Mouse (Mus musculus): ENCODE results near the gene Sart3.

The Sart3 gene

DNA sequence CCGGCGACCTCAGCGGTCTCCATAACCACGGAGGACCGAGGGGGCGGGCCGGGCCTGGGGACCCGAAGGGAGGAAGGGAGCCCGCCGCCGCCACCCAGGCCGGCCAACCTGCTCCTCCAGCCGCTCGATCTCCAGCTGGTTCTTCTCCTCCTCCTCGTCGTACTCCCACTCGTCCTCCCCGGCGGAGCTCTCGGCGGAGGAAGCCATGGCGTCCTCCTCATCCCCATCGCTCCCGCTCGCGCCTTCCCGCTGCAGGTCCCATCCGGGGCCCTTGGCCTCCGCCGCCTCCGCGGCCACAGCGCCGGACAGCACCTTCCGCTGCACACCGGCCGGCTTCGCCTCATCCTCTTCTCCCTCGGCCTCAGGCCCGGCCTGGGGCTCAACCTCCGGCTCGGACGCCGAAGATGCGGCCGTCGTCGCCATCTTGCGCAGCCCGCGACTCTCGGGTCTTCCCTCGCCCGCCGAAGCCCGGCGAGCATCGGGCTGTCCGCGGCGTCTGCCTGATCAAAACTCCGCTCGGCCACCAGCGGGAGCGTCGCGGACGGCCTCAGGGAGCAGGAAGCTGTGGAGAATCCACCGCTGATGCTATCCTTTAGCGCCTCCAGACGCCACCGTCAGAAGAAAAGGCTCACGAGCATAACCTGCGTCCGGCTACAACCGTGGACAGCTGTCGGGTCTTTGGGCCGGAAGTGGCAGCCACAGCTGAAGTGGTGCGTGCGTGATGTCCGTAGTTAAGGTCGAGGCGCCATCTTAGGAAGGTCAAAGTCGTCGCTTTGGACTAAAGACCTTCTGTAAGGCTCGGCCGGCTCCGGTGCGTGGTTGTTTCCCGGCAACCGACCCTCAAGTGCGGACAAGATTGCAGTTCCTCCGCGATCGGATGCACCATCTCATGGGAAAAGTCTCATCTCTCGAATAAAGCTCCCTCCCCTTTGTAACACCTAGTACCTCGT, 822 bp downstream of the Sart3 start:
- DNase-seq (ENCODE audit: low read depth in 2 of 2, low spot score in 2 of 2), result peak; percentile 85

DNA sequence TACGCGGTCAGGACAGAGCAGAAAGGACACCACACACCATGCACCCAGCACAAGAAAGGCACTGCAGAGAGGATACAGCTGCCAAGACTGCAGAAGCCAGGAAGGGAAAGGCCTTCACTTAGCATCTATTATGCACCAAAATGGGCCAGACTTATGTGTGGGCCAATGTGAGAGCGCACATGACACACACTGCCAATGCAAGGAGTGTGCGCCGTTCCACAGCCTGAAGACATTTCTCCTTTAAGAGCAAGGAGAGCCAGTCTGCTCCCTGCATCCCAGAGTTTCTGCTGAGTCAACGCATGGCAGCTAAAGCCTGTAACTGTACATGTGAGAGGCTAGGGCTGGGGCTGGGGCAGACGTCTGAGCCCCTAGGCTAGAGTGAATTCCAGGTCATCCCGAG, 3.5 kb downstream of the Sart3 start:
- no peak for DNase-seq (ENCODE audit: low read depth in 2 of 2, low spot score in 2 of 2)

DNA sequence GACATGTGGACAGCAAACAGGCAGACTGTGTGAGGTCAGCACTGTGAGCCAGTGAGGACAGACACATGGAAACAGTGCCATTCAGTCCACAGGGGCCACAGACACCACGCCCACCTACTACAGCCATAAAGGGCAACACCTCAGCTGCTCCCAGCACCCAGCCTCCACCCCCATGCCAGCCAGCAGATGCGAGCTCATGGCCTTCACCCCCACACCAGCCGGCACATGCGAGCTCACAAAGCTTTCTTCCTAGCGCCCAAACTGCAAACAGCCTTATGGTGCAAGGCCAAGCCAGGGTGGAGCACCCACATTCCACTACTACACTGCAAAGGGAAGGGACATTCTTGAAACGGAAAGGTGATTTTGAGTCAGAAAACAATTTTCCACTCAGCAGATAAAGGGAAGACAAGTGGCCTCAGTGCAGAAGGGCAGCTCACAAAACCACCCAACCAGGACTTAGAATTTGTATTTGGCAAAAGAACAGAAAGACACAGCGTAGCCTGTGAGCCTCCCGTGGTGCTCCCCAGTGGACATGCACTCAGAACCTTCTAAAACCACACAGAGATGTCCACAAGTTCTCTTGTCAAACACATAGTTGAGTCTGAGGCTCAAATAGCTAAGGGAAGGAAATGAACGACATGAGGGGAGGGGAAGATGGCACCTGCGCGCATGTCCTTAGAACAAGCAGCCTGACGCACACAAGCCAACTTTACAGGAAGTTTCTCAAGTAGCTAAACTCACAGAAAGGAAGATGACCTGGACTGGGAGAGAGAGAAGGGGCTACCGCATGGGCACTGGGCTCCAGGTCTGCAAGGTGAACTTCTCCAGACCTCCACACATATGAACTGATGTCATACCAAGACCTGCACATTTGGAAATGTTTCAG, 6.4 kb downstream of the Sart3 start:
- DNase-seq (ENCODE audit: low read depth in 2 of 2, low spot score in 2 of 2), result no peak

DNA sequence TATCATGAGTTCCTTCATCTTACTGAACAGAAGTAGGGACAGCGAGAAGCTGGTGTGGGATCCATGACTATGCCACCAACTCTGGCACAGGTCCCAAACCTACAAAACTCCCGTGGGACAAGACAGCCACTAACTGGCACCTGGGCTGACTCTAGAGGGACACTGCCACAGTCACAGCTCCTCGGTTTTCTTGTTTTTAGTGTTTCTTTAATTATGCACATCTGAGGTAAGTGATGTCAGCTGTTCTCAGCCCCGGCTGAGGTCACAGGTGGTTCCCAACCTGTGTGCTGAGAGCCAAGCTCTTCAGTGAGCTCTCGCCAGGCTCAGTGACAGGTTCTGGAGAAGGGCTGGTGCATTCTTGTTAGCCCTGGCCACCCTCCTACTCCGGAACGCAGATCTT, 7.9 kb downstream of the Sart3 start:
- no peak for DNase-seq (ENCODE audit: low read depth in 2 of 2, low spot score in 2 of 2)

DNA sequence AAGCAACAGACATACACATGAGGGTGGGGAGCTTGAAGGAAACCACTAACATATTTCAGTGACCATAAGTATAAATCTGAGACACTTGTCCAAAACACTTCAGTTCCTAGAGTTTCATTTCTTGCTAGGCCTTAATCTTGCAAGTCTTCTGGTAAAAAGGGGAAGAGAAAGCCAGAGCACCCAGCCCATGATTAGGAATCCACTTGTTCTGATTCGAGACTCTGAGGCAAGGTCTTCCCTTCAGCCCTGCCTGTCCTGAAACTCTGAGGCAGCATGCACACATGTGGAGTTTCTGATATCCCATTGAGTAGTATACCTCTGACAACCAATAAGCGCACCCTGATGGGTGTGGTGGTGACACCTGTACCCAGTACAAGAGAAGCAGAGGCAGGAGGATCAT, 10.7 kb downstream of the Sart3 start:
- no peak for DNase-seq (ENCODE audit: low read depth in 2 of 2, low spot score in 2 of 2)

DNA sequence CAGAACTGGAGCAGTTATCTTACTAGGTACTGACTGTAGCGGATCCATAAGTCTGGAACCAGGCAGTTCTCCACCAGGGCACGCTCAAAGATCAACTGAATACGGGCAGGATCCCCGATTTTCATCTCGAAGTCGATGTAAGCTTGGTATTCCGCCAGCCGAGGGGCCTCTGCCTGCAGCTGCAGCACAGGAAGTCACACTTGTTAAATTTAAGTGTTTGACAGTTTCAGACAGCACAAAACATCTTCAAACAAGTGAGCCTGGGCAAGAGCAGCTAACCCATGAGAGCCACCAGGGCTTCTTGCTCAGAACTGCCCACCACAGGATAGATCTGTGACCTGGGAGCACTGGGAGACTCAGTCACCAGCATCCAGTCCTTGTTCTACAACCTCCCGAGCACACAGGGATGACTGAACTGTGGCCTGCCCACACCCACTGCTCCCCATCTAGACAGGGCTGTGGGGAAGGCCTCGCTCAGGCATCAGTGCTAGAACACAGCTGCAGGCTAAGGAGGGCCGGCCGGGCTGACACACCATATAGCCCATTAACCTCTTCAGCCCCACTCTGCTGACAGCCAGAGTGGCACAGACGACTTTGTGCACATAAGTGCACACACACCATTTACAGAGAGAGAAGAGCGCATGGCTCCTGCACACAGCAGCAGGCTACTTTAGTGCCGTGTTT, 16.8 kb downstream of the Sart3 start:
- no peak for DNase-seq (ENCODE audit: low read depth in 2 of 2, low spot score in 2 of 2)

DNA sequence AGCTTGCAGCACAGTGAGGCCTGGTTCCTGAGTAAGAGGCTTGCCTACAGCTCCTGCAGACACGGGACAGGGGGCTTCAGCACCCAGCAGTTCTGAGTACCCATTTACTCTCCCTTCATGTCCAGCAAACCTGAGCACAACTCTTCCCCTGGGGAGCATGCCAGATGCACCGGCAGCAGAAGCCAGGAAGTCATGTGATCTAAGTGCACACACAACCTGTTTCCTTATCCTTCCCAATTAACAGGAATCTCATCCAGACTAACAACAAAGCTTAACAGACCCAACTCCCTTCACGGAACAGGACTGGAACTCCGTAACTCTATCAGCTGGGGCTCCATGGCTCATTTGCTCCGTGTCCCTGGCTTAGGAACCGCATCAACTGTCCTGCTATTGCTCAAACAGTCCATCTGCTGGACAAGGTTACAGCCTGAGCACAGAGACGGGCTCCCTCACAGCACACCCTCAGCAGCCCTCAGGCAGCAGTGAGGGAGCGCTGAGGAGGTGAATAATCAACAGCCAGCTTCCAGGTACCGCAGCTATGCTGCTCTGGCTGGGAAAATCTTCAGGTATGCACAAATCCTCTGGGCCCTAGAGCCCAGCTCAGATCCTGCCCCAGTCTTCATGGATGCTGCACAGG, 20.7 kb downstream of the Sart3 start:
- no peak for DNase-seq (ENCODE audit: low read depth in 2 of 2, low spot score in 2 of 2)

DNA sequence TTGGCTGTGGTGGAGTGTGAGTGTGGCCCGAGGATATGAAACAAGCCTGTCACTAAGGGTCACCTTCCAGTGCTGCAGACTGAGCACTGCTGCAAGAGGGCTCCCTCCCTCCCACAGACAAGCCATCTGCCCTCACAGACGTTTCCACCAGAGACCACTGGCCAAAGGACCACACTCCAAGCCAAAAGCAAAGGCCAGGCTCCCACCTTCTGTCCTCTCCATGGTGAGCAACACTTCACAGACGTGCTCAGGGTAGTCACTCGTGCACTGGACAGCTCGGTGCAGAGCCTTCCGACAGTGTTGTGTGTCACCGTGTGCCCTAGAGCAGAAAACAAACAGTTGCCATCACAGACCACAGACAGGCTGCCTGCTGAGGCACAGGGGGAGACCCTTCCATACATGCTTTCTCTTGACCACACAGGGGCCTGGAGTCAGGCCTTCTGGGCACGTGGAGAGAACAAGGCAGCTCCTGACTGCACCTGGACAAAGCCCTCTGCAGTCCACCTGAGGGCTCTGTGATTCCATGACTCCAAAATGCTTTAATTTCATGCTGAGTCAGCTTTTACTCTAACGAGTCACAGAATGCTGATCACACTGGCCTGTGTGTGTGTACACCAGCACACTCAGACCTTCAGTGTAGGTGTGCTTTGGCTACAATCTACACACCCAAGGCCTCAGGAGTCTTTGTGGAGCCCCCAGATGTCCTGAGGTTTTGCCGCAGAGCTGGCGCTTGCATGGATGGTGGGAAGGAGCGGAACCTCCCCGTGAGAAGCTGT, 23.6 kb downstream of the Sart3 start:
- no peak for DNase-seq (ENCODE audit: low read depth in 2 of 2, low spot score in 2 of 2)

DNA sequence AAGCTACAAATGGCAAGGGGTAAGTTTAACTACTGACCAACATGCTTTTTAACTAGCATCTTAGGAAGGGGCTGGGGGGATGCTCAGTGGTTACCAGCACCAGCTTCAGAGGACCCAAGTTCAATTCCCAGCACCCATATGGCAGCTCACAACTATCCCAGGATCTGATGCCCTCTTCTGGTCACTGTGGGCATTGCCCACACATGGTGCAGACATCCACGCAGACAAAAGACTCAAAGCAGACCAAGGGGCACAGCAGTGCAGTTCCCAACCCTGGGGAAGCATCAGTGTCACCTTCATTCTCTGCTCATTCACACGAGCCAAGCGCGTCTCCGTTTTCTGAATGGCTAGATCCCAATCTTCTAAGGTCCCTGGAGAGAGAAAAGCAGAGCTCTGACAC, 24.7 kb downstream of the Sart3 start:
- DNase-seq (ENCODE audit: low read depth in 2 of 2, low spot score in 2 of 2), result no peak

DNA sequence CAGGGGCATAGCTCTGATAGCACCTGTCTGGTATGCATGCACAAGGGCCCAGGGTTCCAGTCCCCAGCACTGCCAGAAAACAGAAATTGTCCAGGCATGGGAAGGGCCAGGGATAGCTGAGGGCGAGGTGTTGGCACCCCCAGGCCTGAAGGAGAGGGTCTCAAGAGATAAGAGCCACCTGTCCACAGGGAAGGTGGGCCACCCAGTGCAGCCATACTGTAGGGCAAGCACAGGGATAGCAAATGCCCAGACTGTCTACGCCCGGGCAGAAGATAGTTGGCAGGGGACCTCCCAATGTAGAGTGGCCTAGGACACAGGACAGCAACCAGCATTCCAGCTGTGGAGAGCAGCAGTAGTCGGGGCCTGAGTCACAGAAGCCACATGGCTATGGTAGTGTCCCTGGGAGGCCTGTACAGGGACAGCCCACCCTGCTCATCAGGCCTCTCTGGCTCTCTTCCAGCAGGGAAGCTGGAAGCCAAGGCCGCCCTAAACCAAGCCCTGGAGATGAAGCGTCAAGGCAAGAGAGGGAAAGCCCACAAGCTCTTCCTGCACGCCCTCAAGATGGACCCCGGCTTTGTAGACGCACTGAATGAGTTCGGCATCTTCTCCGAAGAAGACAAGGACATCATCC, 34.6 kb downstream of the Sart3 start:
- DNase-seq (ENCODE audit: low read depth in 2 of 2, low spot score in 2 of 2), result no peak

DNA sequence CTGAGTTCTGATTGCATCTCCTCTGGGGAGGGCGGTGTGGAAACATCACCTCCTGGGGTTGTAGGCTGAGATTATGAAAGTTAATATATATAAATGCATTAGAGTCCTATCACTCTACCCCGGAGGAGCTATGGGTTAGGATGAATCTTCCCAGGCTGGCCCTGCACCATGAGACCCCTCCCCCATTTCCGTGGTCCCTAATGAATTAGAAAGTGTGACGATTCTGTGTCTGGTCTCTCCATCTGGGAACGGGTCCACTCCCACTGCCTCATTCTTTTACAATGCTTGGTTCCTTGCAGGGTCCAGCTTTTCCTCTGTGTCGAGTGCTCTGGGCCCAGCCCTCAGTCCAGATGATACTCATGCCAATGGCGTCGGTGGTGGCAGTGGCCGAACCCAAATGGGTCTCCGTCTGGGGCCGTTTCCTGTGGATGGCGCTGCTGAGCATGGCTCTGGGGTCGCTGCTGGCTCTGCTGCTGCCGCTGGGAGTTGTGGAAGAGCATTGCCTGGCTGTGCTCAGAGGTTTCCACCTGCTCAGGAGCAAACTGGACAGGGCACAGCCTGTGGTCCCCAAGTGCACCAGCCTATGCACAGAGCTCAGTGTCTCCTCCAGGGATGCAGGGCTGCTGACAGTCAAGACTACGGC, 35.7 kb downstream of the Sart3 start:
- no peak for DNase-seq (ENCODE audit: low read depth in 2 of 2, low spot score in 2 of 2)

DNA sequence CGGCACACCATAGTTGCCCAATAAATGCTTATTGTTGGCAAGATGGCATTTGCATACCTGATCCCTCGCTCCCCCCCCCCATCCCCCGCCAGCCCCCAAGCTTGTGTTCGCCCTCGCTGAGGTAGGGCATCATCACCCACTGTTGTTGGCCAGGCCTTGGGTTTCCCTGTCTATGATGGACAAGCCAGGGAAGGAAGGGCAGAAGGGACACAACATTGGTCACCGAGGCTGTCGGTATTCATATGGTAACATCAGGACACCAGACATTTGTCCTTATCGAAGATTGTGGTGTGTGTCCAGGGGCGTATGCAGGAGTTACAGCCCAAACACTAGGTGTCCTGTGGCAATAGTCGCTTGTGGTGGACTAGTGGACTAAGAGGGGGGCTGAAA, 36.2 kb downstream of the Sart3 start:
- no peak for DNase-seq (ENCODE audit: low read depth in 2 of 2, low spot score in 2 of 2)

DNA sequence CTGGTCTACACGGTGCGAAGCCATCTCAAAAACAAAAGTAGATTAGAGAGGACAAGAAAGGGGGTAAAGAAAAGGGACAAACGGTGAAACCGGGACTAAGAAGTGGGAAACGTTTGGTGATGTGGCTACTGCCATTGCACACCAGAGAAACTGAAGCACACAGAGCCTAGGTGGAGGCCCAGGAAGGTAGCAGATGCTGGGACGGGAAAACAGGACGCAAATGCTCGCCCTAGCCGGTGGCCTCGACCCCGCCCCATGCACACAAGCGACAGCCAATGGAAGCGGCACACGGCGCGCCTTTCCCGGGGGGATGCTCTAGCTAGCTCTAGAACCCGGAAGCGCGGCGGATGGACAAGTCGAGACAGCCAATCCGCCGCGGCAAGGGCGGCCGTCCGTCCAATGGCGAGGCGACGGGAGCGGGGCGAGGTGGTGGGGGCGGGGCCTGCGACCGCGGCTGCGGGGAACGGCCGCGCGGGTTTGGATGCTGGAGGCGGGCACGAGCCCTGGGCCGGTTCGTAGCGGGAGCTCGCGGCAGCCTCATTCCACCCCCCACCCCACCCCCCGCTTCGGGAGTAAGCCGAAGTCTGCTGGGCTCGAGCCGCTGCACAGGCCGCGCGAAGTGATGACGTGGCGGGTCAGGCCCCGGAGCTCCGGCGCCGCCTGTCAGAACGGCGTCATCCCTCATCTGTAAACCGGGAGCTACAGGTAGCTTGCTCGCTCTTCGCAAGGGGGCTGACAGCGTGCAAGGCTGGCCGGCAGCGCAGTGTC, 36.8 kb downstream of the Sart3 start, which contains the start of gene Ficd:
Gene Ficd, plus strand, starts transcription at position 459 of the 768 bp plus-strand sequence.
- DNase-seq (ENCODE audit: low read depth in 2 of 2, low spot score in 2 of 2), result peak; percentile 80

DNA sequence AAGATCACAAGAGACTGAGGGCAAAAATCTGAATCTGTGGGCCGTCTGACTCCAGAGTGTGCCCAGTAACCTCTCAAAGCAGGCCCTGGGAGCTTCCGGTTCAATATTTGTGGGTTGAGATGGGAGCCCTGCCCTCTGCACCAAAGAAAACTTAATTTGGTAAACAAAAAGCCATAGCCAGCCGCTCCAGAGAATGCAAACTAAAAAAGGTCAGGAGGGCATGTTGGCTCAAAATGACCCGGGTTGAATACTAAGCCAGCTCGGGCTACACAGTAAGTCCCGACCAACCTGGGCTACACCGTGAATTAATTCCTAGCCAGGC, 37.3 kb downstream of the Sart3 start:
- DNase-seq (ENCODE audit: low read depth in 2 of 2, low spot score in 2 of 2), result no peak

DNA sequence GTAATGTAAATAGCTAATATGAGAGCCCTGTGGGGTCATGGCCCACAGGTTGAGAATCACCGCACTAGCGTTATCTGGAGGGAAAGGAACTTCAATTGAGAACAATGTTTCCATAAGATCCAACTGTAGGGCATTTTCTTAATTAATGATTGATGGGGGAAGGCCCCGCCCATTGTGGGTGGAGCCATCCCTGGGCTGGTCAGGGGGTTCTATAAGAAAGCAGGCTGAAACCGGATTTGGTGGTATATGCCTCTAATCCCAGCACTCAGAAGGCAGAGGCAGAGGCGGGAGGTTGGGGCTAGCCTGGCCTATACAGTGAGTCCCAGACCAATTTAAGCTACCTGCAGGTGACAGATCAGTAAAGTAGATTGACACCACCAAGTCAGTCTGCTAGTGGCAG, 37.9 kb downstream of the Sart3 start:
- DNase-seq (ENCODE audit: low read depth in 2 of 2, low spot score in 2 of 2), result no peak

DNA sequence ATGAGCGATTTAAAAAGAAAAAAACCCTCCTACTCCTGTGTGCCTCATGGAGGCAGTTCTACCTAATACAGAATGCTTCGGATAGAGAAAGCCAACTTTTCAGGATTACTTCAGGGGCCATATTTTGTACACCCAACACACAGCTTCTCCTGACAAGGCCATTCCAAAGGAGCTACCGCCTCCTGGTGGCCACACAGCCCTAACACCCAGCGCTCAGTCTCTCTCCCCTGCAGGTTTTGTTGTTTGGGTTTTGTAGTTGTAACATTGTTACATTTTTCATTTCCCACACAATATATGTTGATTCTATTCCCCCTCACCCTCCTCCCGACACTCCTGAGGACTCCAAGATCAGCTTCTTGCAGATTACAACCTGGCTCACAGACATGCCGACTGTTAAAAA, 40.1 kb downstream of the Sart3 start:
- peak; percentile 32 to 49 for DNase-seq (ENCODE audit: low read depth in 2 of 2, low spot score in 2 of 2)

DNA sequence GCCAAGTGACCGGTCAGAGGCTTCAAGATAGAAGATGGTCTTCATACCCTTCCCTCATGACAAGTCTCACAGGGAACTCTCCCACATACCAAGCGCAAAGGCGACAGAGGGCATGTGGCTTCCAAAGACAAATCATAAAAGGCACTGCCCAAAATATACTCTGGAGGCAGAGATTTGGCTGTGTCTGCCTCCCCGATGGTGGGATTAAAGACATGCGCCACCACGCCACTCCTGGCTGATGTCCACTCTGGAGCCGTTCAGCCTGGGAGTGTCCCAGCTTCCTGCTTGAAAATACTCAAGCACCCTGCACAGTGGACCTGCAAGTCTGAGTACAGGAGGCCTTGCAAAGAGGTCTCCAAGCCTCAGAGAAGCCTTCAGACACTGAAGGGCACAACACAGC, 41.1 kb downstream of the Sart3 start:
- no peak for DNase-seq (ENCODE audit: low read depth in 2 of 2, low spot score in 2 of 2)

DNA sequence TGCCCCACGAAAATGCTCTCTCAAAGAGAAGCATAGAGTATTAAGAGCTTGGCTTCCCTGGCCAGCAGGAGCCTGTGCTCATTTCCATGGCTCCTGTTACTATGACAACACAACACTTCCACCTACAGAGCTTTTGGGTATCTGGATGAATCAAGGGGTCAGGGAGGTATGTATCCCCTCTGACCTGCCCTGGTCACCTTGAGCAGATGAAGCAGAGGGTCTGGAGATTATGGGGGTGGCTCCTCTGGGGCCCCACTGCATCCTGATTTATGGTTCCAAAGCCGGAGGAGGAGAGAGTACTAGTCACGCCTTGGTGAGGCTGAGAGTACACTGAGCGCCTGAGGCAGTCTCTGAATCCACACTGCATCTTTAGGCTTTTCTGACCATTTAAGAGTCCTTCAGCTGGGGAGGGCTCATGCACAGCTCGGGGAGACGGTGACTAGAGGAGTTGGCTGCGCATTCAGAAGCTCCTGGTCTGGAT, 41.6 kb downstream of the Sart3 start:
- no peak for DNase-seq (ENCODE audit: low read depth in 2 of 2, low spot score in 2 of 2)

DNA sequence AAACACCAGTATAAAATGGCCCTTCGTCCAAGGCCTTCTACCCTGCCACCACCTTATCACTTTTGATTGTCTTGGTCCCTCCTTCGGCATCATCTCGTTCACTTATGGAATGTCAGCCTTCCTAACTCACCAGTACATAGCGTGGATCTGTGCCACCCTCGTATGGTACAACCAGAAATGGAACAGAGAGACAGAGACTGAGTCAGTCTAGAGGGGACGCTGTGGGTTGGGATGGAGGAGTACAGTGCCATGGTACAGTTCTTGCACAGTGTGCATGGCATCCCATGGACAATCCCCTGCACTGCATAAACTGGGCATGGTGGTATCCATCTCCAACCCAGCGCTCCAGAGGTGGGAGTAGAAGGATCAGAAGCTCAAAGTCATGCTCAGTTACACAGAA, 43.6 kb downstream of the Sart3 start:
- no peak for DNase-seq (ENCODE audit: low read depth in 2 of 2, low spot score in 2 of 2)
